In the genomic region with DNA sequence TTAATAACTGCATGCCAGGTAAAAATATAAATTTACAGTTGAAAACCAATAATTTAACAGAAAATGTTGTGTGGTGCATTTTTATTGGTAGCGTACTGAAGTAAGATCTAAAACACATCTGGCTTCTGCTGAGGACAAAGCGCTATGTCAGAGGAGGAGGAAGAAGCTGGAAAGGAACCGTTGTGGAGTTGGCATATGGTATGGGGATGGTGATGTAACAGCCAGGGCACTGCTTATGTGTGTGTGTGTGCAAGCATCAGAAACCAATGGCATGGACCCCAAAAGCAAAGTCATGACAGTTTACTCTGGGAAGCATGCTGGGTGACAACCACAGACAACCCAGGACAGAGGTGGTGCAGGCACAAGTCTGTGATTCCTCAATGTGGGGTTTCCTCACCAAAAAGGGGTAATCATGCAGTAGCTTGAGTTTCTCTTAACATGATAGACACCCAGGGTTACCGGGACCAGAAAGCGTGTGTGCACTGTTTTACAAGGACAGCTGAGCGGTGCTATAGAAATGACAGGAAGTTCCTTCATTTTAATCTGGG, we compare ENCODE assay signal across 18 mouse cellular contexts. TPM values are rescaled to one million over a fixed set of nuclear protein-coding genes. Genes with fewer than 3 reads are reported as not detected.
"Had no signal": no experiment of that assay in that cellular context is flagged by ENCODE, and none has a peak within 500 bp of the region (broad histone marks: within the 10 kb centered on the region; RNA-seq: fewer than 3 reads in every experiment).

No protein-coding gene starts in this region.

- H3K9me3 ChIP-seq: liver, embryonic 13.5 days; midbrain, embryonic 13.5 days; neural tube, embryonic 12.5 days; neural tube, embryonic 15.5 days; stomach, embryonic 15.5 days had no signal

- H3K4me1 ChIP-seq: midbrain, embryonic 13.5 days; neural tube, embryonic 12.5 days; neural tube, embryonic 15.5 days had no signal

- H3K36me3 ChIP-seq: liver, embryonic 13.5 days; stomach, embryonic 15.5 days had no signal

- ATAC-seq: midbrain, embryonic 13.5 days had no signal

- H3K27me3 ChIP-seq: liver, embryonic 13.5 days; midbrain, embryonic 13.5 days; neural tube, embryonic 12.5 days; neural tube, embryonic 15.5 days; stomach, embryonic 15.5 days had no signal

- H3K27ac ChIP-seq: kidney, postnatal 0 days; liver, embryonic 13.5 days; midbrain, embryonic 13.5 days; neural tube, embryonic 12.5 days; neural tube, embryonic 15.5 days; stomach, embryonic 15.5 days had no signal

- DNase-seq: kidney, adult 2 months; kidney, postnatal 25 days; liver, embryonic 13.5 days; lung, adult 2 months; lung, postnatal 14 days; lung, postnatal 4 days; right cerebral cortex, adult 18-20 months; right cerebral cortex, postnatal 14 days; spleen, adult 18-20 months; thymus, postnatal 25 days had no signal

- H3K4me3 ChIP-seq: liver, embryonic 13.5 days; midbrain, embryonic 13.5 days; neural tube, embryonic 12.5 days; neural tube, embryonic 15.5 days; stomach, embryonic 15.5 days had no signal

RNA-seq across cellular contexts. Expression of a gene that starts 32.3 kb away (rescaled TPM):
- total RNA-seq: liver, adult 2 months; megakaryocyte, adult 5-6 weeks had no signal
- polyA plus RNA-seq: kidney, adult 2 months; large intestine, adult 2 months; liver, adult 2 months had no signal
